Mouse (Mus musculus) CH12.LX (cell line): ENCODE measurements around the gene Rbm47. TPM values are rescaled to one million over a fixed set of nuclear protein-coding genes. Genes with fewer than 3 reads are reported as not detected.
A peak's percentile ranks its signal among the peaks of the same experiment; 100 is the strongest.

Experiments used
- DNase-seq: peaks from one replicate; pipeline ENCODE4 v3.0.0-alpha.2; 2013; ENCODE audit errors: extremely low read depth
- H3K27ac ChIP-seq: 2 replicates; pipeline ENCODE4 v1.5.1; 2012; ENCODE audit warnings: low read depth, mild to moderate bottlenecking, control low read depth, moderate library complexity; ENCODE audit not compliant: insufficient read depth
- H3K27me3 ChIP-seq: replicated peaks from 2 replicates; pipeline ENCODE3; 2012; ENCODE audit warnings: inconsistent platforms
- H3K36me3 ChIP-seq, 2 experiments: replicated peaks in 1 of 2; 2 replicates each; pipeline versions ENCODE3 to v1.6.1; 2012; ENCODE audit warnings: inconsistent platforms in 1 of 2, low read length in 1 of 2, mild to moderate bottlenecking in 1 of 2, mixed read lengths in 1 of 2, moderate library complexity in 1 of 2; ENCODE audit not compliant: control insufficient read depth in 1 of 2, insufficient read depth in 1 of 2
- H3K4me1 ChIP-seq, 2 experiments: 2 replicates each; pipeline ENCODE4 v1.6.1; 2012; ENCODE audit warnings: inconsistent platforms in 1 of 2, moderate library complexity in 1 of 2; ENCODE audit not compliant: insufficient read depth in 2 of 2, control insufficient read depth in 1 of 2
- H3K4me2 ChIP-seq: 2 replicates; pipeline ENCODE4 v1.6.1; 2012; ENCODE audit warnings: low read depth, mild to moderate bottlenecking, control low read depth; ENCODE audit not compliant: poor library complexity, insufficient read depth, severe bottlenecking
- H3K4me3 ChIP-seq, 3 experiments: fragments of 150-350 bp in 1 of 3; sonication (generic) in 1 of 3; replicated peaks in 1 of 3; 2 replicates each; pipeline versions ENCODE3 to v1.5.1; 2011 to 2012; ENCODE audit warnings: low read depth in 2 of 3, low read length in 2 of 3, mild to moderate bottlenecking in 2 of 3, moderate library complexity in 2 of 3, control low read depth in 1 of 3, improper control_type of control experiment in 1 of 3, inconsistent platforms in 1 of 3, mixed read lengths in 1 of 3; ENCODE audit not compliant: poor library complexity in 1 of 3
- H3K79me2 ChIP-seq: replicated peaks from 2 replicates; pipeline ENCODE4 v1.6.1; 2012; ENCODE audit warnings: mild to moderate bottlenecking, moderate library complexity; ENCODE audit not compliant: control insufficient read depth, poor library complexity, insufficient read depth, severe bottlenecking; ENCODE audit errors: extremely low read depth
- H3K9ac ChIP-seq: 2 replicates; pipeline ENCODE4 v1.6.1; 2012; ENCODE audit warnings: low read depth, mild to moderate bottlenecking, control low read depth, moderate library complexity; ENCODE audit not compliant: insufficient read depth
- H3K9me3 ChIP-seq: replicated peaks from 2 replicates; pipeline ENCODE3; 2012; ENCODE audit warnings: low read length, inconsistent platforms, mixed read lengths
- BHLHE40 ChIP-seq: IDR thresholded peaks from 2 replicates; pipeline ENCODE4 v1.6.1; 2011; ENCODE audit warnings: mild to moderate bottlenecking, low read depth, low read length, improper control_type of control experiment
- CHD2 ChIP-seq: IDR thresholded peaks from 2 replicates; pipeline ENCODE4 v1.6.1; 2011; ENCODE audit warnings: low read length, improper control_type of control experiment
- EP300 ChIP-seq: IDR thresholded peaks from 2 replicates; pipeline ENCODE4 v1.6.1; 2011; ENCODE audit warnings: low read length, improper control_type of control experiment
- IRF4 ChIP-seq: IDR thresholded peaks from 2 replicates; pipeline ENCODE4 v1.6.1; 2014; ENCODE audit warnings: low read depth, mild to moderate bottlenecking, inconsistent platforms, low read length, improper control_type of control experiment
- JUN ChIP-seq: IDR thresholded peaks from 2 replicates; pipeline ENCODE4 v1.6.1; 2011; ENCODE audit warnings: low read depth, mild to moderate bottlenecking, low read length, improper control_type of control experiment, moderate library complexity; ENCODE audit not compliant: insufficient read depth
- JUND ChIP-seq: conservative IDR thresholded peaks from 2 replicates; pipeline ENCODE4 v1.6.1; 2011; ENCODE audit warnings: low read depth, low read length, improper control_type of control experiment
- MAFK ChIP-seq: IDR thresholded peaks from 2 replicates; pipeline ENCODE4 v1.6.1; 2011; ENCODE audit warnings: low read length, improper control_type of control experiment; ENCODE audit not compliant: insufficient replicate concordance
- MAX ChIP-seq: IDR thresholded peaks from 2 replicates; pipeline ENCODE4 v1.6.1; 2011; ENCODE audit warnings: low read length, improper control_type of control experiment
- MAZ ChIP-seq: IDR thresholded peaks from 2 replicates; pipeline ENCODE4 v1.6.1; 2012; ENCODE audit warnings: low read depth, mild to moderate bottlenecking, inconsistent platforms, low read length, improper control_type of control experiment, moderate library complexity
- PAX5 ChIP-seq: IDR thresholded peaks from 2 replicates; pipeline ENCODE4 v1.6.1; 2012; ENCODE audit warnings: low read length, inconsistent platforms, mixed read lengths
- POLR2A ChIP-seq: IDR thresholded peaks from 2 replicates; pipeline ENCODE4 v1.6.1; 2011; ENCODE audit warnings: low read depth, mild to moderate bottlenecking, improper control_type of control experiment, low read length
- POLR2AphosphoS2 ChIP-seq: IDR thresholded peaks from 2 replicates; pipeline ENCODE4 v1.6.1; 2011; ENCODE audit warnings: low read depth, low read length, improper control_type of control experiment
- RAD21 ChIP-seq: IDR thresholded peaks from 2 replicates; pipeline ENCODE4 v1.6.1; 2011; ENCODE audit warnings: low read depth, mild to moderate bottlenecking, low read length, improper control_type of control experiment, moderate library complexity
- RCOR1 ChIP-seq: conservative IDR thresholded peaks from 2 replicates; pipeline ENCODE4 v1.6.1; 2012; ENCODE audit warnings: low read depth, mild to moderate bottlenecking, inconsistent platforms, low read length, improper control_type of control experiment
- SMC3 ChIP-seq: IDR thresholded peaks from 2 replicates; pipeline ENCODE4 v1.6.1; 2011; ENCODE audit warnings: low read depth, low read length, improper control_type of control experiment
- TBP ChIP-seq: conservative IDR thresholded peaks from 2 replicates; pipeline ENCODE4 v1.6.1; 2011; ENCODE audit warnings: low read depth, low read length, improper control_type of control experiment
- TCF12 ChIP-seq: IDR thresholded peaks from 2 replicates; pipeline ENCODE4 v1.6.1; 2014; ENCODE audit warnings: low read depth, mild to moderate bottlenecking, inconsistent platforms, low read length, improper control_type of control experiment
- ZKSCAN1 ChIP-seq: IDR thresholded peaks from 2 replicates; pipeline ENCODE4 v1.6.1; 2012; ENCODE audit warnings: low read depth, inconsistent platforms, low read length, improper control_type of control experiment, borderline replicate concordance
- ZNF384 ChIP-seq: IDR thresholded peaks from 2 replicates; pipeline ENCODE4 v1.6.1; 2012; ENCODE audit warnings: low read depth, low read length, improper control_type of control experiment, inconsistent platforms
- dilution Hi-C: fragments of 300-500 bp; cut with MboI; formaldehyde crosslinking; loops from 2 replicates; pipeline ENCODE4 v1.14.3; 2020; ENCODE audit warnings: low sequenced_read_pairs; ENCODE audit not compliant: extremely low pct_unique_long_range_greater_than_20kb, extremely low pct_ligation_motif_present
- in situ Hi-C: fragments of 300-500 bp; cut with MboI; formaldehyde crosslinking; loops from 3 replicates; pipeline ENCODE4 v1.14.3; 2019; ENCODE audit warnings: low sequenced_read_pairs, low pct_ligation_motif_present, low pct_unique_long_range_greater_than_20kb, mixed read lengths
- polyA plus RNA-seq: library from polyadenylated mRNA; unstranded; fragments of >175 nt; gene quantifications from 2 replicates; pipeline ENCODE4 v1.2.1, GENCODE M21; 2012; ENCODE audit warnings: low read depth; ENCODE audit not compliant: insufficient read length
- total RNA-seq, 2 experiments: library from RNA; depleted of rRNA; stranded (reverse); fragments of 300-350 nt in 1 of 2; fragments of >200 nt in 1 of 2; gene quantifications; 2 replicates each; pipeline ENCODE4 v1.2.3; 2012 to 2014

Rbm47 gene
- total and polyA plus RNA-seq, 3 experiments, result 0.08 to 9.2 (median 1.1) TPM

- dilution Hi-C loops, result no loop called here
- H3K4me3 ChIP-seq, result peak overlapping the region in 1 of 3 experiments; percentile 28
- in situ Hi-C loops, result no loop called here
Measured at GRCm38 (mm10) chr5:66088902-66089295, 84.0 kb downstream of the Rbm47 start.

GRCm38 (mm10) chr5:66088247-66088901 is 84.5 kb downstream of the Rbm47 start:
- in situ Hi-C loops, result no loop called here
- Histone ChIP-seq H3K27ac (peak overlapping the region; percentile 85), H3K4me1 (peaks cover 21 to 52% of the 10 kb centered on the region in 2 experiments), H3K27me3 (no peaks in the 10 kb centered on the region), H3K36me3 (peaks cover 0 to 2% of the 10 kb centered on the region in 2 experiments), H3K4me2 (peak overlapping the region; percentile 35; the same call in 1 of the 2 replicates), H3K9me3 (no peaks in the 10 kb centered on the region), H3K9ac (peak overlapping the region; percentile 32), H3K79me2 (peaks cover 10% of the 10 kb centered on the region), H3K4me3 (peak overlapping the region in 1 of 3 experiments; percentile 28)
- TF ChIP-seq IRF4, result peak; percentile 92
- TF ChIP-seq MAZ, result peak; percentile 47; the same call in 1 of the 2 replicates
- TF ChIP-seq ZKSCAN1, result no peak
- TF ChIP-seq ZNF384, result peak; percentile 14; the same call in 1 of the 2 replicates
- peak; percentile 78 for TF ChIP-seq EP300
- no peak for TF ChIP-seq POLR2AphosphoS2
- peak; percentile 89 for TF ChIP-seq JUND
- TF ChIP-seq MAFK, result no peak
- TF ChIP-seq TCF12, result peak; percentile 43; the same call in 1 of the 2 replicates
- TF ChIP-seq PAX5, result no peak
- TF ChIP-seq BHLHE40, result peak; percentile 24; the same call in 1 of the 2 replicates
- no peak for TF ChIP-seq SMC3
- TF ChIP-seq CHD2, result peak; percentile 55; the same call in 1 of the 2 replicates
- TF ChIP-seq RAD21, result no peak
- TF ChIP-seq JUN, result peak; percentile 62
- DNase-seq, result peak; percentile 41
- dilution Hi-C loops, result no loop called here

More at GRCm38 (mm10) chr5:66088902-66089295, 84.0 kb downstream of the Rbm47 start:
- DNase-seq, result no peak
- Histone ChIP-seq H3K9ac (peak overlapping the region; percentile 32; the same call in 1 of the 2 replicates), H3K36me3 (peaks cover 0 to 5% of the 10 kb centered on the region in 2 experiments), H3K79me2 (peaks cover 10% of the 10 kb centered on the region; the same call in 1 of the 2 replicates), H3K9me3 (no peaks in the 10 kb centered on the region), H3K4me2 (peak overlapping the region; percentile 35; the same call in 1 of the 2 replicates), H3K27ac (peak overlapping the region; percentile 85), H3K4me1 (peaks cover 23 to 48% of the 10 kb centered on the region in 2 experiments), H3K27me3 (no peaks in the 10 kb centered on the region)
- TF ChIP-seq MAZ, result no peak
- no peak for TF ChIP-seq SMC3
- TF ChIP-seq RAD21, result no peak
- no peak for TF ChIP-seq RCOR1
- no peak for TF ChIP-seq POLR2A
- TF ChIP-seq MAFK, result no peak
- TF ChIP-seq TCF12, result no peak
- TF ChIP-seq ZKSCAN1, result no peak
- TF ChIP-seq MAX, result no peak
- TF ChIP-seq TBP, result no peak
